Mouse (Mus musculus): ENCODE measurements around the gene Foxp1. TPM values are rescaled to one million over a fixed set of nuclear protein-coding genes. Genes with fewer than 3 reads are reported as not detected.

Foxp1 gene
- total RNA-seq, 4 experiments from 2014 or later, result 90.9 to 101 (median 95.2) TPM

GRCm38 (mm10) chr6:99001637-99002036 is 520.9 kb downstream of the Foxp1 start:
- no peak for DNase-seq (ENCODE audit: low spot score in 2 of 2)

- DNase-seq (ENCODE audit: low spot score in 2 of 2), result no peak
Observed at GRCm38 (mm10) chr6:98998971-98999932, 523.3 kb downstream of the Foxp1 start.

DNA sequence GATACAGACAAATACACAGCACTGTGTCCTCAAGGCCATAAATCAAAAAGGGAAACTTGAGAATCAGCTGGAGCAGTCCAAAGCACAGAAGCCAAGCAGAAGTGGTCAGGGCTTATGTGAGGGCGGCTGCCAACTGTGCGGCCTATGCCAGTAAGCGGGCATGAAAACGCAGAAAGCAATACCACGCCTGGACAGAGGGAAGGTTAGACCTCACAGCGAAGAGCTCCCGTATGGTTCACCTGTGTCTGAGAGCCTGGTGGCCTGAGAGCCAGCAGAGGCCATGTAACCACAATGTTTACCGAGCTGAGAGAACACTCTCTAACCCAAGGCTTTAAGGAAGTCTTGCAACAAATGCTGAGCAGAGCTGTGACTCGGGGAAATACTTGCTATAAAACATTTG is 524.8 kb downstream of the Foxp1 start:
- DNase-seq (ENCODE audit: low spot score in 2 of 2), result no peak

DNA sequence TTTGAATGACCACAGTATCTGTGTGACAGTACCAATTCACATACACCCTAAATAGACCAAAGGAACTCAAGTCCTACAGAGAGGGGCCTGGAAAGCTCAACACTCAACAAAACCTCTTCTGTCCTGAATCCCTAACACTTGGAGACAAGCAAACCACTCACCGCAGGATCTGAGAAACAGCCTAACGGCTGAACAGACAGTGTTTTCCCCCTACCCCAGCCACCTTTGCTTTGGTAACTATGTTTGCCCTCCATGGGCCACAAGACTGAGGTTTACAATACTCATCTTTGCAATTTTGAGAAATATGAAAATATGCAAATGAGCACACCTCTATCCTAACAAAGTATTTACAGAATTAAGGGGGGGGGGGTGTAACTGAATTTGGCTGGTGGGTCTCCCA is 525.7 kb downstream of the Foxp1 start:
- DNase-seq (ENCODE audit: low spot score in 2 of 2), result no peak

DNA sequence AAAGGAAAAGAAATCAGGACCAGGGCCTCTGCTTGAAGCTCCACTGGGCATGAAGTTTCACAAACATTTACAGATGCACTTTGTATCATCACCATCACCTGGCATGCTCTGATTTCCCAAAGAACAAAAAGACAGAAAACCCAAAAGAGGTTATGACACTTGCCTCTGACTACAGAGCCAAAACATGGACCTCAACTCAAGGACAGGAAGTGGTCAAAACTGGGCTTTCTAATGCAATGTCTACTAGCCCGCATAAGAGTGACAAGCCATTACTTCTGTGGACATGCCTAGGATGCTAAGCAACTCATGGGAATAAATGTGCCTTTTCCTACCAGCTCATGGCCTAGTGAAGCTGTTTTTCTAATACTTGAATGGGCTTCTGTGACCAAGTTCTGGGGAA is 526.2 kb downstream of the Foxp1 start:
- no peak for DNase-seq (ENCODE audit: low spot score in 2 of 2)

DNA sequence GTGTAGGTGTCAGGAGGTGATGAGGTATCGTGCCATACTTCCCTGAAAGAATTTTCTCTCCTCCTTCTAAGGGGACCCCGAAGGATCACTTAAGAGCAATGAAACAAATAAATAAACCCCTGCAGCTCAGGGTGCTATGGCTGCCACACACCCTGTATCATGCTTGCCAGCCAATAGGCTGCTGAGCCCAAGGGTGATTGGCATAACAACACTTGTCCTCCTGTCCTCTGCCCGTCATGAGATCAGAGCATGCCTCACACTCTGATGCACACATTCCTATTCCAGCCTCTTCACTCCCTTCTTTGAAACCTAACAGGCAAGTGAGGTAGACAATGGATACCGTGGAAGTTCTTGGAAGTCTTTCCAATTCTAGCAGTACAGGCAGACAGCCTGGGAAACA is 526.8 kb downstream of the Foxp1 start:
- no peak for DNase-seq (ENCODE audit: low spot score in 2 of 2)

DNA sequence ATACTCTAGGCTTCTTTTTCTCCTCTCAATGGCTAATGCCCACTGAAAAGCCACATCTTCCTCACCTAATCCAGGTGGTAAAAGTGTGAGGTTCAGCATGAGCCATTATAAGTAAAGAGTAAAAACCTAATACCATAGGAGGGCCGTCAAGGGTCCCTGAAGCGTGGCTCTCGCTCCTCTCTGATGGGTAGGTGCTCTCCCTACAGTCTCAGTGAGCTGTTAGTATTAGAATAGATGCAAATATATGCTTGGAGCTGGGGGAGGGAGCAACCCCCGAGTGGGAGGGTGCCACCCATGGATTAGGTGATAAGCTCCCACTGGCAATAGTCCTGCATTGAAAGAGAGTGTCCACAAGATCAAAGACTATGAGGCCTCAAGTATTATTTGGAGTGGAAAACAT is 527.6 kb downstream of the Foxp1 start:
- DNase-seq (ENCODE audit: low spot score in 2 of 2), result no peak

- DNase-seq (ENCODE audit: low spot score in 2 of 2), result no peak
Observed at GRCm38 (mm10) chr6:98994104-98994787, 528.3 kb downstream of the Foxp1 start.

DNA sequence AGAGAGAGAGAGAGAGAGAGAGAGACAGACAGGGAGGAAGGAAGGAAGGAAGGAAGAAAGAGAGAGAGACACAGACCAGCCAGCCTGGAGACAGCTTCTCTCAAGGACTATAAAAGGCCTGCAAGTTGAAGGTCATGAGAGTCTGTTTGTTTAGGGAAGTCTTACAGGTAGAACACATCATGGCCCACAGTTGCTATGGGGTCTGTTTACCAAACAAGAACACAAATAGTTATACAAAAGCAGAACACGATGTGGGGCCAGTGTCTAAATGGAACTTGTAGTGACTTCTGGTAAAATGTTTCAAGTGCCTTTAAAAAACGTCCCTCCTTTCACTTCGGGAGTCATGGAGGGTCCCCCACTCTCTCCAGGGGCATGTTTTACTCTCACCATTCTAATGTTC is 529.3 kb downstream of the Foxp1 start:
- no peak for DNase-seq (ENCODE audit: low spot score in 2 of 2)

DNA sequence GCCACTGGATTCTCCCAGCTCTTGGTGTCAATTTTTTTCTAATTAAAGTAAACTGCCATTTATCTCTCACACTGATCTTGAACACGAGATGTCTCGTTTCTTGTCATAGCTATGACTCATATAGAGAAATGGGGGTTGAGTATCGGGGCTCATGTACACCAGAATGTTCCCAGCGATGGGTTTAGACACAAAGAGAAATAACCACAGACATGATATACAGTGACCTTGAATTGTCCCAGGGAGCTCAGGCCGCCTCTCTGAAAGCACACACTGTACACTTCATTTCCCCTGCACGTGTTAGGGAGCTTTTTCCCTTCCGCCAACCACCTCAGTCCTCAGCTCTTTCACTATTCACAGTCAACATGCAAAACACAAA is 529.8 kb downstream of the Foxp1 start:
- no peak for DNase-seq (ENCODE audit: low spot score in 2 of 2)

GRCm38 (mm10) chr6:98991900-98992771 is 530.4 kb downstream of the Foxp1 start:
- no peak for DNase-seq (ENCODE audit: low spot score in 2 of 2)

DNA sequence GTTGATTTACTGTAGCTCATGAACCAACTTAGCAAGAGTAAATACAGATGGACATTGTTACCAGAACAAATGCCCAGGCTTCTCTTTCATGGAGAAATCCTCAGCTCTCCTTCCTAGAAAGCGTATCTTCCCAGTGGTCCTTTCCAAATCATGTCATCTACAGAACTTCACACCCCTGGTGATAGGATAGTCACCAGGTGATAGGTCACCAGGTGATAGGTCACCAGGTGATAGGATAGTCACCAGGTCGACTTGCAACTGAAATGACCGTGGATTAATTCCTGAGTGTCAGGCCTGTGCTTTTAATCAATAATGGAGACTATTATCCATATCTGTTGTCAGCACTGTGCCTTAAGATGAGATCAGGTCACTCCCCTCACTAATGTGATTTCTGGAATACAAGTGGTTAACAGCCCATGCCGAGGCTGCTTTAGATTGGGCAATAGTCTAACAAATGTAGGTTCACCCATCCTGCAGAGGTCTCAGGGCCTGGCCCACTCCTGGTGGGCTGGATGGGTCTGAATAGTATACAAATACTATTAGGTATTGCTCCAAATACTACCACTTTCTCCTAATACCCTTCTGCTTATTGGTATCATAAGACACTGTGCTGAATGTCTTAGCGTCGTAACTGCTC is 534.9 kb downstream of the Foxp1 start:
- no peak for DNase-seq (ENCODE audit: low spot score in 2 of 2)

- no peak for DNase-seq (ENCODE audit: low spot score in 2 of 2)
Observed at GRCm38 (mm10) chr6:98985452-98985851, 537.1 kb downstream of the Foxp1 start.

DNA sequence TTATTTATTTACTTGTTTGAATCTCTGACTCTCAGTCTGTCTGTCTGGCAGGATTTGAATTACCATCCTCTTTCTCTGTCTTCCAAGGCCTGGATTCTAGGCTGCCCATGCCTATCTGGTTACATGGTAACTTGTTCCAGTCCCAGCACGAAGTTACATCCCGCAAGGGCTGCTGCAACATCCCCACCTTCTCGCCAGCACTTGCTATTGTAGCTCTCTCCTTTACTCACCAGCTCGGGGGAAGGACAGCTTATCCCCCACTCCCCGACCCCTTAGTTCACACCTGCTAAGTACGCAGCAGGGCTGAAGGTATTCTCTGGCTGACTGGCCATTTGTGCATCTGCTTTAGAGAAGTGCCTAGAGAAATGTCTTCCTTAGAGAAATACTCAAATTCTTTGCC is 537.9 kb downstream of the Foxp1 start:
- DNase-seq (ENCODE audit: low spot score in 2 of 2), result no peak

DNA sequence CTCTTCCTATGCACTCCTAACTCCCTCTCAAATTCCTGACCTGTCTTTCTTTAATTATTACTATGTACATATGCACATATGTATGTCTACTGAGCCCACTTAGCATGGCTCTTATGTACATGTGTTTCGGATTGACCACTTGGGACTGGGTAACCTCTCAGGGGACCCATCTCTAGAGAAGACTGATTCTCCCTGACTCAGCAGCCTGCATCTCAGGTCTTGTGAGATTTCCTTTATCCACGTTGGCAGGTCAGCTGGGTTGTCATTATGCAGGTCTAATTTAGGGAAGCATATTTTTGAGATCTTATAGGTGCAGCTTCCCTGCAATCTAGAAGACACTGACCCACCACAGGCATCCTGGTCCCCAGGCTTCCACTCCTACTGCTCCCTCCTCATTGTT is 538.5 kb downstream of the Foxp1 start:
- DNase-seq (ENCODE audit: low spot score in 2 of 2), result no peak

- no peak for DNase-seq (ENCODE audit: low spot score in 2 of 2)
Observed at GRCm38 (mm10) chr6:98983311-98983838, 539.1 kb downstream of the Foxp1 start.

DNA sequence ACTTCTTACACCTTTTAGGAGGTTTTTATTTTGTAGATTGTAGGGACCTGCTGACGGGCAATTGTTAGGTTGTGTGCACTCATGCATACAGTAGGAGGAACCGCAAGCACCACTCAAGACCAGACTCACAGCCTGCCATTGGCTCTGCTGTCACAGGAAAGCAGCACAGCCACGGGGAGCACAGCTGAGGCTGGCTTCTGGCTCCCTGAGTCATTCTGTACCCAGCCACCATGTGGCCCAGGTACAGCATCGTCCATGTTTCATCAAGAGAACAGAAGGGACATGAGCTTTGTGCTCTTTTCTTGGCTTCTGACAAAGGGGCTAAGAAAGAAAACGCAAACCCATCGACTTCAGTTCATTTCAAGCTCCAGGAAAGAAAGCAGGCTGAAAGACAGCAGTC is 541.3 kb downstream of the Foxp1 start:
- no peak for DNase-seq (ENCODE audit: low spot score in 2 of 2)

DNA sequence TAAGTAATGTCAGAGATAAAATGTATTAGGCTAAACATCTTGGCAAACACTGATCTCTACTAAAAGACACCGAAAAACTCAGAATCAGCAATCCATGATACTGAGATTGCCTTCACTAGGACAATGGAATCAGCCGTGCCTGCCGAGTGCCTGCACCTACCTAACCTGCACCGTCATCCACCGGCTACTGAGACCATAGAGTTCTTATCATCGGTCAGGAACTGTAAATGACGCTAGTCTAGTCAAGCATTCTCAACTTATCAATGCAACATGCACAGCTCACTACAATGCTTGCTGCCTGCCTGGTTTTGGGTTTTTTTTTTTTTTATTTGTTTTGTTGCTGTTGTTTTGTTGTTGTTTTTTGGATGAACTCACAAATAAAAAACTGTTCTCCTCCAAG is 542.1 kb downstream of the Foxp1 start:
- no peak for DNase-seq (ENCODE audit: low spot score in 2 of 2)

DNA sequence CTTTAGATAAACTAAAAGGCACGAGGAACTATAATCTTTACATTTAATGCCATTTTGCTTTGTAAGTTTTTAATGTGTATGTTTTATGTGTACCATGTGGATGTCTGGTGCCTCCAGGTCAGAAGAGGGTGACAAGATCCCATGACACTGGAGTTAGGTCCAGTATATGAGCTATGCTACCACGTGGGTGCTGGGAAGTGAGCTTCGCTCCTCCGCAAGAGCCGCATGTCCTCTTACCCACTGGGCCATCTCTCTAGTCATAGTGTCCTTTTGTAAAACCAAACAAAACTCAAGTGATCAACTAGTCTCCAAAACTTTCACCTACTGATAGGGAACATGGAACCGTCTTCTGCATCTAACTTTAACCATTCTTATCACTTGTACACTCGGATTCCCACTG is 542.5 kb downstream of the Foxp1 start:
- no peak for DNase-seq (ENCODE audit: low spot score in 2 of 2)

DNA sequence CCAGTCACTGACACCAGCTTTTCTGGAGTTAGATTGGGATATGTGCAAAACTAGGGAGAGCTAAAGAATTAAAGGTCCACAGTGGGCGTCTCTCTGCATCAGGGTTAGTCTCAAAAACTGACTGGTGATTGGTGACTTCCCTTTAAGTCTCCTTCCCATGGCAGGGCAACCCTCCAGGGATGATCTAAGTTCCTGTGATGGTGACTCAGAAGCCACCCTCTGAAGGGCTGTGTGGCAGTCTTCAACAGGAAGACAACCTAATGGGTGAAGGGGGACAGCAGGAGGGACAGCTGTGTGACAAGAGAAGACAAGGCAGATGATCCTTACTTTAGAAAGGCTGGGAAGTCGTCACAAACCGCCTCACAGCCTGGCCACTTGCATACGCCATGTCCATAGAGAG is 544.7 kb downstream of the Foxp1 start:
- no peak for DNase-seq (ENCODE audit: low spot score in 2 of 2)

GRCm38 (mm10) chr6:98975918-98976317 is 546.6 kb downstream of the Foxp1 start:
- no peak for DNase-seq (ENCODE audit: low spot score in 2 of 2)
